Mouse (Mus musculus) forebrain, embryonic 16.5 days (tissue): Measurements from ENCODE around the gene Dennd2c. TPM values are rescaled to one million over a fixed set of nuclear protein-coding genes. Genes with fewer than 3 reads are reported as not detected.
"Not testable (repeated sequence)": the region's sequence is repeated elsewhere in the genome, so short reads cannot be mapped to it uniquely, and the experiment has no call there.

Experiments
- ATAC-seq: fragments of 200-750 bp; cut with Nextera tagmentation; 2 replicates; pipeline ENCODE4 v1.8.0; 2017; ENCODE audit warnings: mild to moderate bottlenecking, moderate library complexity
- H3K27ac ChIP-seq: fragments of 300-500 bp; sonication (generic); 2 replicates; pipeline ENCODE4 v1.5.1; 2014; ENCODE audit warnings: low read length, control low read depth
- H3K27me3 ChIP-seq: fragments of 300-500 bp; sonication (generic); replicated peaks from 2 replicates; pipeline ENCODE4 v1.6.1; 2014; ENCODE audit warnings: low read length; ENCODE audit not compliant: control insufficient read depth, insufficient read depth
- H3K36me3 ChIP-seq: fragments of 300-500 bp; sonication (generic); 2 replicates; pipeline ENCODE4 v1.6.1; 2014; ENCODE audit not compliant: control insufficient read depth, insufficient read depth
- H3K4me1 ChIP-seq: fragments of 300-500 bp; sonication (generic); replicated peaks from 2 replicates; pipeline ENCODE4 v1.6.1; 2014; ENCODE audit warnings: low read length; ENCODE audit not compliant: control insufficient read depth, insufficient read depth
- H3K4me2 ChIP-seq: fragments of 300-500 bp; sonication (generic); 2 replicates; pipeline ENCODE4 v1.6.1; 2014; ENCODE audit warnings: mild to moderate bottlenecking, low read length, control low read depth
- H3K4me3 ChIP-seq: fragments of 300-500 bp; sonication (generic); replicated peaks from 2 replicates; pipeline ENCODE4 v1.5.1; 2014; ENCODE audit warnings: mild to moderate bottlenecking, low read length, control low read depth
- H3K9ac ChIP-seq: fragments of 300-500 bp; sonication (generic); replicated peaks from 2 replicates; pipeline ENCODE4 v1.6.1; 2014; ENCODE audit warnings: low read depth, low read length, control low read depth
- H3K9me3 ChIP-seq: fragments of 300-500 bp; sonication (generic); 2 replicates; pipeline ENCODE4 v1.6.1; 2016; ENCODE audit warnings: low read length; ENCODE audit not compliant: control insufficient read depth
- WGBS: fragments of 180-500 bp; shearing (Covaris S2); extraction: QIAGEN DNeasy Blood & Tissue Kit; methylation state at CpG from one replicate; pipeline ENCODE4 v1.1.7; 2014; 5-methylcytosine and 5-hydroxymethylcytosine counted together
- polyA plus RNA-seq: library from polyadenylated mRNA; unstranded; fragments of >200 nt; fragmentation: Nextera tagmentation; extraction: Ambion mirVana; gene quantifications from 2 replicates; pipeline ENCODE4 v1.2.1, GENCODE M21; 2015

Gene Dennd2c
- polyA plus RNA-seq, 1 experiment from 2014 or later, result 0.99 TPM

DNA sequence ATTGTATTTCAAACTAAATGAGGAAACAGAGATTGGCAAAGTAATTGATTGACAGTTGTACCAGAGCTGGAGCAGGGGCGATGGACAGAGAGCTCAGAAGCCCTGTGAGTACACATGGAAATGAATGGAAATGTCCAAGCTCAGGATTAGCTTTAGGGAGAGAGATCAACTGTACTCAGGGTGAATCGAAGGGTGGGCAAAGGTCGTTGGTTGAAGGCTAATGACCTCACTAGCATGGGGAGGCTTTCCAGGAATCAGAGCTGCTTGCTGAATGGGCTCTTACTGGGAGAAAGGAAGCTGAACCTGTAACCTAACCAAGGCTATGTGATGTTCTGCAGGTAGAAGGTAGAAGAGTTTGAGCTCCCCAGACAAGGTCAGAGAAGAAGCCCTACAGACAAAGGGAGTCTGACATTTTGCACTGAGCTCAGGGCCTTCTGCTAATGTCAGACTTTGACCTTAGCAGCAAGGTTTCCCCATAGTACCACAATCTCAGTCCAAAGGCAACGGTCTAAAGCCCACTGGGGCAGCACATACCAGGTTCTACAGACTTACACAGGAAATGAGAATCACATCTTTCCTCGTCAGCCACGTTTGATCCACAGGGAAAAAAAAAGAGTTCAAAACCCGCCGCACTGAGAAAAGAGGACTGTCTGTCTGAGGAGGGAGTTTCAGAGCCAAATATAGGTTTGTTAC, 112.3 kb downstream of the Dennd2c start:
- Histone ChIP-seq H3K9me3 (no peaks in the 10 kb centered on the region; the same call in 1 of the 2 replicates), H3K27ac (no peak overlapping the region), H3K27me3 (no peaks in the 10 kb centered on the region), H3K36me3 (no peaks in the 10 kb centered on the region), H3K4me3 (no peak overlapping the region), H3K4me1 (no peaks in the 10 kb centered on the region), H3K4me2 (no peak overlapping the region), H3K9ac (no peak overlapping the region)
- 83% methylated on average over 8 of the region's 8 CpGs for WGBS
- ATAC-seq, result no peak

DNA sequence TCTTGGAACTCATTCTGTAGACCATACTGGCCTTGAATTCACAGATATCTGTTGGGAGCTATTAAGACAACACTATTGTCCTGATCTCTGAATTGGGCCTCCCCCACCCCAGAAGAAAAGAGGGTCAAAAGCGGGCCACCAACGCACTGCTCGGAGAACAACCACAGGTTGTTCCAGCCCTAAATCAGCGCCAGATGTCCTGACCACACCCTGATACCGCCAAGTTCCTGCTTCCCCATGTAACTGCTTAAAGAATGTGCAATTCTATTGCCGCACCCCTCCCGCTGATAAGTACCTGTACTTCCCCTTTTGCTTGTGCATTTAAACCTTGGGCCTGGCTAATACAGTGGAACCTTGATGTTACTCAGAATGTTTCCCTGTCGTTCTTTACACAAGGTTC, 113.0 kb downstream of the Dennd2c start:
- H3K4me2 ChIP-seq, H3K4me3 ChIP-seq, H3K9ac ChIP-seq, ATAC-seq, H3K9me3 ChIP-seq, H3K27me3 ChIP-seq, H3K27ac ChIP-seq, H3K4me1 ChIP-seq, H3K36me3 ChIP-seq: not testable (repeated sequence)
- 96% methylated on average over 8 of the region's 8 CpGs for WGBS

Other genes with a start within 250 kb of the Dennd2c start
- not detected in 2 replicates for gene Sycp1, start 166.5 kb upstream of the Dennd2c start, polyA plus RNA-seq
- gene Nr1h5, start 138.5 kb upstream of the Dennd2c start, polyA plus RNA-seq, result not detected in 2 replicates
- 53.1 and 58.9 TPM in 2 replicates for gene Sike1, start 106.9 kb upstream of the Dennd2c start, polyA plus RNA-seq
- 465 and 523 TPM in 2 replicates for gene Csde1, start 82.2 kb upstream of the Dennd2c start, polyA plus RNA-seq
- gene Nras, start 44.3 kb upstream of the Dennd2c start, polyA plus RNA-seq, result 125 and 134 TPM in 2 replicates
- gene Ampd1, start 28.6 kb upstream of the Dennd2c start, polyA plus RNA-seq, result not detected in 2 replicates
- 242 and 246 TPM in 2 replicates for gene Bcas2, start 69.1 kb downstream of the Dennd2c start, polyA plus RNA-seq
- gene Trim33, start 176.7 kb downstream of the Dennd2c start, polyA plus RNA-seq, result 27.4 and 39.1 TPM in 2 replicates